Mouse (Mus musculus): ENCODE results near the gene Brox. TPM values are rescaled to one million over a fixed set of nuclear protein-coding genes. Genes with fewer than 3 reads are reported as not detected.

The Brox gene
- polyA plus RNA-seq, 1 experiment = 15.5 TPM

GRCm38 (mm10) chr1:183274385-183274784 lies 22.7 kb downstream of the Brox start:
- DNase-seq (ENCODE audit: low read depth, low spot score) = no peak
- WGBS = 41% methylated on average over 3 of the region's 3 CpGs

- no peak for DNase-seq (ENCODE audit: low read depth, low spot score)
- 51% methylated on average over 10 of the region's 10 CpGs for WGBS
Observed at GRCm38 (mm10) chr1:183272867-183273818, 23.9 kb downstream of the Brox start.

- 61% methylated on average over 6 of the region's 6 CpGs for WGBS
- no peak for DNase-seq (ENCODE audit: low read depth, low spot score)
Observed at GRCm38 (mm10) chr1:183267666-183268065, 29.4 kb downstream of the Brox start.

GRCm38 (mm10) chr1:183265921-183266467 lies 31.1 kb downstream of the Brox start:
- 60% methylated on average over 14 of the region's 14 CpGs for WGBS
- DNase-seq (ENCODE audit: low read depth, low spot score) = no peak

GRCm38 (mm10) chr1:183264145-183265008 lies 32.7 kb downstream of the Brox start:
- WGBS = 71% methylated on average over 13 of the region's 13 CpGs
- DNase-seq (ENCODE audit: low read depth, low spot score) = no peak

GRCm38 (mm10) chr1:183252574-183252973 lies 44.5 kb downstream of the Brox start:
- DNase-seq (ENCODE audit: low read depth, low spot score) = no peak
- 69% methylated on average over 10 of the region's 10 CpGs for WGBS

GRCm38 (mm10) chr1:183251818-183252217 lies 45.3 kb downstream of the Brox start:
- 95% methylated on average over 2 of the region's 2 CpGs for WGBS
- DNase-seq (ENCODE audit: low read depth, low spot score) = no peak

- no peak for DNase-seq (ENCODE audit: low read depth, low spot score)
- 51% methylated on average over 4 of the region's 4 CpGs for WGBS
Observed at GRCm38 (mm10) chr1:183250612-183251011, 46.5 kb downstream of the Brox start.

GRCm38 (mm10) chr1:183248144-183248543 lies 48.9 kb downstream of the Brox start:
- no peak for DNase-seq (ENCODE audit: low read depth, low spot score)
- 34% methylated on average over 1 of the region's 1 CpGs for WGBS

- no peak for DNase-seq (ENCODE audit: low read depth, low spot score)
- WGBS = 80% methylated on average over 7 of the region's 7 CpGs
Observed at GRCm38 (mm10) chr1:183243293-183243692, 53.8 kb downstream of the Brox start.

GRCm38 (mm10) chr1:183237901-183238300 lies 59.2 kb downstream of the Brox start:
- no peak for DNase-seq (ENCODE audit: low read depth, low spot score)
- WGBS = 10% methylated on average over 2 of the region's 2 CpGs

- DNase-seq (ENCODE audit: low read depth, low spot score) = no peak
- 88% methylated on average over 5 of the region's 5 CpGs for WGBS
Observed at GRCm38 (mm10) chr1:183236460-183236859, 60.6 kb downstream of the Brox start.

- WGBS = 73% methylated on average over 11 of the region's 11 CpGs
- DNase-seq (ENCODE audit: low read depth, low spot score) = no peak
Observed at GRCm38 (mm10) chr1:183233679-183234174, 63.3 kb downstream of the Brox start.

- no peak for DNase-seq (ENCODE audit: low read depth, low spot score)
- WGBS = 66% methylated on average over 7 of the region's 7 CpGs
Observed at GRCm38 (mm10) chr1:183232985-183233678, 63.9 kb downstream of the Brox start.

GRCm38 (mm10) chr1:183227469-183227868 lies 69.6 kb downstream of the Brox start:
- 72% methylated on average over 7 of the region's 7 CpGs for WGBS
- no peak for DNase-seq (ENCODE audit: low read depth, low spot score)

Other genes with a start within 250 kb of the Brox start
- gene Disp1, start 75.7 kb downstream of the Brox start, polyA plus RNA-seq (2012; rRNA removed) = 5.2 and 7.3 TPM in 2 replicates
- 12.3 and 14.2 TPM in 2 replicates for gene Aida, start 679 bp downstream of the Brox start, polyA plus RNA-seq (2012; rRNA removed)
- gene Mia3, start 72.3 kb upstream of the Brox start, polyA plus RNA-seq (2012; rRNA removed) = 62.7 and 78.0 TPM in 2 replicates
- 4.5 and 5.2 TPM in 2 replicates for gene Taf1a, start 91.7 kb upstream of the Brox start, polyA plus RNA-seq (2012; rRNA removed)
- 0.10 and 0.14 TPM in 2 replicates for gene Hhipl2, start 120.9 kb upstream of the Brox start, polyA plus RNA-seq (2012; rRNA removed)